Mouse (Mus musculus): Measurements from ENCODE around the gene Efcc1.

- TF ChIP-seq CTCF (IDR thresholded peaks at IDR 0.05; ENCODE audit: low read depth) (no peak), EP300 (IDR thresholded peaks at IDR 0.05; ENCODE audit: low read depth) (no peak)
These were observed 910 bp downstream of the Efcc1 start for GRCm38 (mm10) chr6:87731463-87732095.
